Mouse (Mus musculus) Patski (cell line): ENCODE measurements around the gene Oaz1. TPM values are rescaled to one million over a fixed set of nuclear protein-coding genes. Genes with fewer than 3 reads are reported as not detected.
"Not testable (repeated sequence)": the region's sequence is repeated elsewhere in the genome, so short reads cannot be mapped to it uniquely, and the experiment has no call there.

Source experiments
- ATAC-seq: fragments of 100-300 bp; one replicate; pipeline ENCODE4 v1.8.0; 2021
- CTCF ChIA-PET: fragments of 350-600 bp; sonication (Branson Sonifier 250); formaldehyde crosslinking; loops from one replicate; lab custom pipeline; 2022; ENCODE audit warnings: inconsistent platforms; lab: Charles Lee
- POLR2A ChIA-PET: fragments of 350-600 bp; sonication (Branson Sonifier 250); formaldehyde crosslinking; loops from one replicate; lab custom pipeline; 2022; ENCODE audit warnings: antibody characterized with exemption, inconsistent platforms; lab: Charles Lee
- DNase-seq: peaks from one replicate; pipeline ENCODE4 v3.0.0-alpha.2; 2011; ENCODE audit warnings: low read depth, low spot score
- H3K27me3 ChIP-seq: fragments of 371-371 bp; one replicate; pipeline ENCODE4 v1.5.1; 2021
- CTCF ChIP-seq: fragments of 100-300 bp; IDR thresholded peaks from one replicate; pipeline ENCODE4 v1.5.1; 2021
- in situ Hi-C: fragments of 300-500 bp; cut with MboI; formaldehyde crosslinking; loops from 3 replicates; pipeline ENCODE4 v1.11.1; 2018; ENCODE audit warnings: low pct_unique_long_range_greater_than_20kb, mixed read lengths
- polyA plus RNA-seq: library from polyadenylated mRNA; unstranded; gene quantifications from one replicate; pipeline ENCODE4 v1.2.3, GENCODE M21; 2021

Gene Oaz1
- polyA plus RNA-seq, 1 experiment from 2014 or later: 618 TPM

DNA sequence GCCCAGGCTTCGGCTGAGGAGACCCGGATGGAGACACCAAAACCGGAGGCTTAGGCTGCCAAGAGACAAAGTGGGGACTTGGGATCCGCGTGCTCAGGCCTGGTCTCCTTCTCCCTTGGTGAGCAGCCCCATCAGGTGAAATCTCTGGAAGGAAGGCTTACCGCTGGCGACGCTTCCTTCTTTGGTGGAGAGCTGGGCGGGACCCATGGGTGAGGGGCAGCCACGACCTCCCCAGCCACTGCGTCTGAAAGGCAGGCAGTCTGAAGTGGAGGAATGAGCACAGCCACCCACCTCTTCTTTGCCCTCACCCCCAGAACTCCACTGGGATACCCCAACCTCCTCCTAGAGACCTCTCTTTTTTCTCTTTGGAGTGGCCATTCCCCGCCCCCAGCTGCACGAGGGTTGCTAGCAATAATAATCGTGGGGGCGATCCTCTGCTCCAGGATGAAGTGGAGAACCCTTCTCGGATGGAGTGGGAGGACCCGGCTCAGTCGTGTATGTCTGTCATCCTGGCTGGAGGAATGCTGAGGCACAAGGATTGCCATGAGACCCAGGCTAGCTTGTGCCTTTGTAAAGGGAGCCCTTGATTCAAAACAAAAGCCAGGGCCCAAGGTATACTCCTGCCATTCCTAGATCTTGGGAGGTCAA lies 17.3 kb upstream of the Oaz1 start:
- in situ Hi-C loops: no loop called here
- no peak for ATAC-seq

DNA sequence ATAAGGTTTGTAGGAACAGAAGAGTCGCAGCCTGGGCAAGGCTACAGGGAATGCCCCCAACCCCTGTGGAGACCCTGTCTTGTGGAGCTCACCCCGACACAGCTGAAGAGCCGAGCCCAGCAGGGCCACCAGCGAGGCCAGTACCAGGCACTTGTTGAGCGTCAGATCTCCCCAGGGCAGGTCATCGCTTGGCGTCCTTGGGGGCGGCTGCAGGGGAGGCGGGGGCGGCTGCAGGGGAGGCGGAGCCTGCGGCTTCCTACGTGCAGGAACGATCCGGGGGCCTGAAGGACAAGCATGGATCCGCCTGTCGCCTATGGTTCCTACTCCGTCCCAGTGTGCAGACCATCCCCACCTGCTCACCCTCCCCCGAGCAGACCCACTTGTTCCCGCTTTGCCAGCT lies 16.4 kb upstream of the Oaz1 start:
- ATAC-seq (no peak), DNase-seq (no peak)
- ChIA-PET POLR2A (interaction anchor here (0.7 kb wide), 1 partner anchor 54 kb away, joined by 3 read pairs; no protein-coding TSS in a partner anchor), CTCF (interaction anchor here (1.0 to 1.8 kb wide), 3 partner anchors 36 to 185 kb away, joined by 3 to 4 read pairs (median 3); no protein-coding TSS in a partner anchor)
- peaks cover 3% of the 10 kb centered on the region for H3K27me3 ChIP-seq
- in situ Hi-C loops: no loop called here
- no peak for TF ChIP-seq CTCF

More for the DNA sequence above, 17.3 kb upstream of the Oaz1 start:
- ChIA-PET POLR2A (no interaction called here), CTCF (interaction anchor here (0.6 to 1.8 kb wide), 4 partner anchors 10 to 186 kb away, joined by 3 to 4 read pairs (median 3); no protein-coding TSS in a partner anchor)
- DNase-seq: no peak
- H3K27me3 ChIP-seq: peaks cover 3% of the 10 kb centered on the region
- no peak for TF ChIP-seq CTCF

DNA sequence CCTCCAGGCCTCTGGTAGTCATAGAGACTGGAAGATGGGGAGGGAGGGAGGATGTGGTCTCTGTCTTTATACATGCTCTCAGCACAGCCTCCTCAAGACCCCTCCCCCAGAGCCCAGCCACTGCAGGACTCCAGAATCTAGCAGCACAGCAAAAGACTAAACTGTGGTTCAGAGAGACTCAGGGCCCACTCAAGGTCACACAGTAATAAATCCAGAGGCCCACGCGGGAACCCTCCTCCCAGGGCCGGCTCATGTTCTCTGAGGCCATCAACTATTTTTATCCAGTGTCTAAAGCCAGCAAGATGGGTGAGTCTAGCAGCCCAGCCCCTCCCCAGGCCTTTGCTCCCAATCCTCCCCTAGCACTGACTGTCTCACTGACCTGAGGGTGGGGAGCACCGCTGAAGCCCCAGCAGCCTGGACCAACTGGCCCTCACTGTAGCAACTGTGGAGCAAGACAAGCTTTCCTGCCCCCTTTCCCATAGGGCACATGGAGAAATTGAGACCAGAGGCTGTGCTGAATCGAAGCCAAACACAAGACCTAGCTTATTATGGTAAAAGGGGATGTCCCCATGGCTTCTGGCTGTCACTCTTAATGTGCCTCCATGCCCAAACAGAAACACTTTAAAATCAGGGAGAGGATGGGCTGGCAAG lies 13.9 kb upstream of the Oaz1 start:
- peaks cover 3% of the 10 kb centered on the region for H3K27me3 ChIP-seq
- in situ Hi-C loops: no loop called here
- POLR2A ChIA-PET: no interaction called here
- DNase-seq (no peak), ATAC-seq (no peak)
- CTCF ChIA-PET: interaction anchor here (2.1 kb wide), 1 partner anchor 69 kb away, joined by 8 read pairs; no protein-coding TSS in a partner anchor
- TF ChIP-seq CTCF: no peak

DNA sequence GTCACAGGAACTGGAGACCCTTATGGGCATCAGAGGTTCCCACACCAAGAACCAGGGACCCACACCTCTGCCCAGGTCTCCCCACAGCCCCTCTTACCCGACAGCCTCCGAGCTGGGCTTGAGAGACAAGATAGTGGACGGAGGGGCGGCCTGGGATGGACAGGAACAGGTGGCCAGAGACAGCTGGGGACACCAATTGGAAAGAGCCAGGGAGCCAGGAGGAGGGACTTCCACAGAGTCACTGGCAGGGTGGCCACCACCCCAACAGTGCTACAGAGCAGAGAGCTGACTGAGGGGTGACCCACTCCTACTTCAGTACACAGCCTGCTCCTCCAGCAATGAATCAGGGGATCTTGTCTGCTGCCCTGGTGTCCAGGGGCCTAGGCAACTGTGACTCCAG lies 13.1 kb upstream of the Oaz1 start, which contains the start of gene Jsrp1:
TSS of gene Jsrp1 (minus strand) at position 133 of the 400 bp plus-strand sequence.
- no peak for TF ChIP-seq CTCF
- no peak for DNase-seq
- in situ Hi-C loops: no loop called here
- ChIA-PET POLR2A (no interaction called here), CTCF (interaction anchor here (2.1 kb wide), 1 partner anchor 68 kb away, joined by 8 read pairs; no protein-coding TSS in a partner anchor)
- peaks cover 3% of the 10 kb centered on the region for H3K27me3 ChIP-seq
- ATAC-seq: no peak

DNA sequence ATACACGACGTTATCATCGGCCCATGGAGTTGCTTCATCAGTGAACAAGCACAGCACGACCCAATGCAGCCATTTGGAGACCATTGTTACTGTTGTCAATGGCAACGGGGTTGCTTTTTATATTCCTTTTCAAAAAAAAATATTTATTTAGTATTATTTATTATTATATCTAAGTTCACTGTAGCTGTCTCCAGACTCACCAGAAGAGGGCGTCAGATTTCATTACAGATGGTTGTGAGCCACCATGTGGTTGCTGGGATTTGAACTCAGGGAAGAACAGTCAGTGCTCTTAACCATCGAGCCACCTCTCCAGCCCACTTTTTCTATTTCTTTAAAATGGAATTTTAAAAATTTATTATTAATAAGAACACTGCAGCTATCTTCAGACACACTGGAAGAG lies 11.7 kb upstream of the Oaz1 start:
- ChIA-PET POLR2A (no interaction called here), CTCF (interaction anchor here (0.9 to 2.1 kb wide), 5 partner anchors 16 to 71 kb away, joined by 3 to 8 read pairs (median 3); no protein-coding TSS in a partner anchor)
- no peak for TF ChIP-seq CTCF
- DNase-seq: no peak
- H3K27me3 ChIP-seq: peaks cover 3% of the 10 kb centered on the region
- in situ Hi-C loops: no loop called here
- no peak for ATAC-seq

DNA sequence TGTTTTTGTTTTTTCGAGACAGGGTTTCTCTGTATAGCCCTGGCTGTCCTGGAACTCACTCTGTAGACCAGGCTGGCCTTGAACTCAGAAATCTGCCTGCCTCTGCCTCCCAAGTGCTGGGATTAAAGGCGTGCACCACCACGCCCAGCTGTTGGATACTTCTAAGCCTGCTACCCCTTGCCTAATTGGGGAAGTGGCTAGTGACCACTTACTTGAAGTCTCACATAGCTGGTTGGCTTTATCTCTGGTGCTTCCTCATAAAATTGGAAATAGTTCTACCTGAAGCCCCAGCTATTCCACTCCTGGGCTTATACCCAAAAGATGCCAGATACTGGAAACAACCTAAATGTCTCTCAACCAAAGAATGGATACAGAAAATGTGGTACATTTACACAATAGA lies 10.2 kb upstream of the Oaz1 start:
- H3K27me3 ChIP-seq, DNase-seq, POLR2A ChIA-PET, in situ Hi-C loops, ATAC-seq: not testable (repeated sequence)
- CTCF ChIA-PET: interaction anchor here (1.0 to 2.5 kb wide), 3 partner anchors 11 to 65 kb away, joined by 3 to 8 read pairs (median 3); partner anchors contain the start of gene Amh

DNA sequence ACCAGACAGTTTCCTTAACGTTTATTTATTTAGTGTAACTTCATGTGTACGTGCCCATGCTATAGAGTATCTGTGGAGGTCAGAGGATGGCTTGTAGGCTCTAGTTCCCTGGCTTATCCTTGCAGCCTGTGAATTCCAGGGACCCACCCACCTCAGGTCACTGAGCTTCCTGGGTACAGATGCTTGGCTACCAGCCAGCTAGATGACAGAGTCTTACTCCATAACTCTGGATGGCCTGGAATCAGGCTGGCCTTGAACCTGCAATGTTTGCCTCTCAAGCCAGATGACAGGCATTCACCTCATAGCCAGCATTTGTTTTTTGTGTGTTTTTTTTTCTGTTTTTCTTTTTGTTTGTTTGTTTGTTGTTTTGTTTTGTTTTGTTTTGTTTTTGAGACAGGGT lies 9.3 kb upstream of the Oaz1 start:
- no peak for ATAC-seq
- no peak for DNase-seq
- H3K27me3 ChIP-seq: peaks cover 1% of the 10 kb centered on the region
- in situ Hi-C loops: no loop called here
- no peak for TF ChIP-seq CTCF
- CTCF ChIA-PET: interaction anchor here (1.0 to 2.5 kb wide), 3 partner anchors 12 to 64 kb away, joined by 3 to 8 read pairs (median 3); partner anchors contain the start of gene Amh
- POLR2A ChIA-PET: interaction anchor here (0.8 kb wide), 1 partner anchor 10 kb away, joined by 5 read pairs; no protein-coding TSS in a partner anchor

DNA sequence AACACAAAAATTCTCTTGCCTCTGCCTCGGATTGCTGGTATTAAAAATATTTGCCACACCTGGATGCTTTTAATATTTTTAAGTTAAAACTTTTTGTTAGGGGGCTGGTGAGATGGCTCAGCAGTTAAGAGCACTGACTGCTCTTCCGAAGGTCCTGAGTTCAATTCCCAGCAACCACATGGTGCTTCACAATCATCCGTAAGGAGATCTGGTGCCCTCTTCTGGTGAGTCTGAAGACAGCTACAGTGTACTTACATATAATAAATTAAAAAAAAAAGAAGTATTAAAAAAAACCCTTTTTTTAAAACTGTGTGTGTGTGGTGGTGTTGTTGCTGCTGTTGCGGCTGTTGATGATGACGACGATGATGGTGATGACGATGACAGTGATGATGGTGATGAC lies 8.5 kb upstream of the Oaz1 start:
- in situ Hi-C loops, H3K27me3 ChIP-seq, ATAC-seq, DNase-seq: not testable (repeated sequence)
- ChIA-PET POLR2A (interaction anchor here (0.8 to 1.4 kb wide), 2 partner anchors 9 to 70 kb away, joined by 3 to 5 read pairs; no protein-coding TSS in a partner anchor), CTCF (interaction anchor here (1.6 to 2.5 kb wide), 2 partner anchors 13 to 70 kb away, joined by 7 to 8 read pairs; partner anchors contain the start of gene Amh)

DNA sequence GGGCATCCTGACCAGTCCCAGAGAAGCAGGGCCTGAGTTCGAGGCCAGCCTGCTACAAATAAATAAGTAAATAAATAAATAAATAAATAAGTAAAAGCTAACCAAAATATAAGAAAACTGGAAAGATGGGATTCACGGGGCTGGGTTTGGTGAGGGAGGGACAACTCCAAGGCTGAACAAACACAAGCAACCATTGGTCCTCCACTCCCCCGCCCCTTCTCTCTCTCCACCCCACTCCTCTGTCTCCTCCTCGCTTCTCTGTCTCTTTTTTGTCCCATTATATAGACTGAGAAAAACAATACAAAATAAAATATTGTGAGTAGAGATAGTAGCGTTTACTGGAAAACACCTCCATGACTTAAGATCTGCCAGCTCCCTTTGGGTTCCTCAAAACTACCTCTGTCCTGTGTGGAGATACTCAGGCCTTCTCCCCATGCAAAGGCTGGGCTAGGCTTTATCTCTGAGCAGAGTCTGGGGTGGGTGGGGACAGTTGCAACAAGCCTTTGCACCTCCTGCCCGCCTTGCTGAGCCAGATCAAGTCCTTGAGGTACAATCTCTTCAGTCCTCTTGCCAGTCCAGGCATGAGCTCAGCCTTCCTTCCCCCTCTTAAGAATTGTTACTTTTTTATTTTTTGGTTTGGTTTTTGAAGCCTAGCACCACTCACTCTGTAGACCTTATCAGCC lies 7.7 kb upstream of the Oaz1 start:
- no peak for TF ChIP-seq CTCF
- CTCF ChIA-PET: interaction anchor here (0.9 to 2.5 kb wide), 6 partner anchors 10 to 222 kb away, joined by 3 to 8 read pairs (median 3); partner anchors contain the start of gene Amh
- POLR2A ChIA-PET: interaction anchor here (1.4 kb wide), 1 partner anchor 71 kb away, joined by 3 read pairs; no protein-coding TSS in a partner anchor
- no peak for ATAC-seq
- no peak for DNase-seq
- in situ Hi-C loops: no loop called here
- H3K27me3 ChIP-seq: no peaks in the 10 kb centered on the region

DNA sequence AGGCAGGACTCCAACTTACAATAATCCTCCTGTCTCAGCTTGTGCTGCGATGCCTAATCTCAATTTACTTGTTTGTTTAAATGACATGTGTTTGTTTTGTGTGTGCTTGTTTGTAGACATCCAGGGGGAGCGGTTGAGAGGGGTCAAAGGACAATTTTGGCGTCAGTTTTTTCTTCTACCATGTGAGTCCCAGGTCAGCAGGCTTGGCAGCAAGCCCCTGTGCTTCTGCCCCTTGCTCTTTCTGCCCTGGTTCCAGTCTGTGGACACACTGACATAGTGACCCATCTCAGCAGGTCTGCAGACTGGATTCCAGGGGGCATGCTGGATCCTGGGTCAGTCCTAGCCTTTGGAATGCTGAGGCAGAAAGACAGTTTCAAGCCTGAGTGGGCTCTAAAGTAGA lies 7.0 kb upstream of the Oaz1 start:
- no peak for ATAC-seq
- in situ Hi-C loops: no loop called here
- TF ChIP-seq CTCF: no peak
- H3K27me3 ChIP-seq: no peaks in the 10 kb centered on the region
- CTCF ChIA-PET: interaction anchor here (0.9 to 1.6 kb wide), 5 partner anchors 10 to 222 kb away, joined by 3 to 7 read pairs (median 3); no protein-coding TSS in a partner anchor
- no peak for DNase-seq
- POLR2A ChIA-PET: no interaction called here
